Mouse (Mus musculus): ENCODE measurements around the gene Skint8.
"Not testable (repeated sequence)": the region's sequence is repeated elsewhere in the genome, so short reads cannot be mapped to it uniquely, and the experiment has no call there.

The Skint8 gene

GRCm38 (mm10) chr4:111919092-111919491 is at the start of gene Skint8:
TSS of gene Skint8 (plus strand) at chr4:111919392.
- DNase-seq (ENCODE audit: low spot score), result no peak

- DNase-seq (ENCODE audit: low spot score), result no peak
Measured at GRCm38 (mm10) chr4:111880112-111880875, 38.9 kb upstream of the Skint8 start.

- DNase-seq (ENCODE audit: low spot score), result no peak
Measured at GRCm38 (mm10) chr4:111883543-111883942, 35.6 kb upstream of the Skint8 start.

- peak; percentile 60 for DNase-seq (ENCODE audit: low spot score)
Measured at GRCm38 (mm10) chr4:111886018-111886417, 33.2 kb upstream of the Skint8 start.

GRCm38 (mm10) chr4:111886607-111887006 is 32.6 kb upstream of the Skint8 start:
- DNase-seq (ENCODE audit: low spot score), result peak; percentile 70

GRCm38 (mm10) chr4:111892138-111892537 is 27.1 kb upstream of the Skint8 start:
- no peak for DNase-seq (ENCODE audit: low spot score)

- DNase-seq (ENCODE audit: low spot score), result no peak
Measured at GRCm38 (mm10) chr4:111897755-111898154, 21.4 kb upstream of the Skint8 start.

GRCm38 (mm10) chr4:111898566-111898965 is 20.6 kb upstream of the Skint8 start:
- no peak for DNase-seq (ENCODE audit: low spot score)

- not testable (repeated sequence) for DNase-seq (ENCODE audit: low spot score)
Measured at GRCm38 (mm10) chr4:111900491-111900890, 18.7 kb upstream of the Skint8 start.

- DNase-seq (ENCODE audit: low spot score), result no peak
Measured at GRCm38 (mm10) chr4:111901473-111901872, 17.7 kb upstream of the Skint8 start.

- no peak for DNase-seq (ENCODE audit: low spot score)
Measured at GRCm38 (mm10) chr4:111902775-111903174, 16.4 kb upstream of the Skint8 start, which contains the start of gene Slc5a9. TSS of gene Slc5a9 (minus strand) at chr4:111902918.

GRCm38 (mm10) chr4:111907926-111908325 is 11.3 kb upstream of the Skint8 start:
- no peak for DNase-seq (ENCODE audit: low spot score)

GRCm38 (mm10) chr4:111961309-111961708 is 42.1 kb downstream of the Skint8 start:
- no peak for DNase-seq (ENCODE audit: low spot score)

- not testable (repeated sequence) for DNase-seq (ENCODE audit: low spot score)
Measured at GRCm38 (mm10) chr4:111963241-111963640, 44.0 kb downstream of the Skint8 start.

- no peak for DNase-seq (ENCODE audit: low spot score)
Measured at GRCm38 (mm10) chr4:111963669-111964068, 44.5 kb downstream of the Skint8 start.

- DNase-seq (ENCODE audit: low spot score), result no peak
Measured at GRCm38 (mm10) chr4:111972623-111973022, 53.4 kb downstream of the Skint8 start, which contains the start of gene Skint7. TSS of gene Skint7 (plus strand) at chr4:111972923.
